In genomic region chr3:137513026-137513425, GRCm38 (mm10) we compare ENCODE assay signal across 8 mouse cellular contexts.
DNase-seq lines count a peak whose midpoint lies in the region; ATAC-seq lines count a peak whose summit lies in the region.

No protein-coding gene starts in this region.

- H3K36me3 ChIP-seq in heart, embryonic 12.5 days = no peaks in the 10 kb centered on the region
- H3K36me3 ChIP-seq in forebrain, embryonic 16.5 days (ENCODE audit: control insufficient read depth, insufficient read depth) = no peaks in the 10 kb centered on the region

- H3K4me2 ChIP-seq in heart, embryonic 12.5 days = no peak overlapping the region
- H3K4me2 ChIP-seq in forebrain, embryonic 16.5 days (ENCODE audit: low read length) = 0 out of 2 replicates have a peak overlapping the region, but pooled peaks have one; percentile 2

- DNase-seq in heart, adult 11 months = peak; percentile 66
- DNase-seq in adipocyte (ENCODE audit: low spot score) = peak; percentile 22
- peak; percentile 25 to 57 for DNase-seq in layer of hippocampus, postnatal 10 days (ENCODE audit: low spot score in 2 of 2)
- DNase-seq in ovary, postnatal 14 days (ENCODE audit: low spot score) = no peak
- no peak for DNase-seq in thymus, postnatal 10 days (ENCODE audit: low spot score in 2 of 2)

- no peak for ATAC-seq in heart, embryonic 12.5 days (ENCODE audit: insufficient number of reproducible peaks, low FRiP score)
- peak; percentile 58 for ATAC-seq in forebrain, embryonic 16.5 days
- no peak for ATAC-seq in inflammation-experienced regulatory T-cells, adult 6 months

- no peaks in the 10 kb centered on the region for H3K27me3 ChIP-seq in heart, embryonic 12.5 days (replicated peaks)
- H3K27me3 ChIP-seq in forebrain, embryonic 16.5 days (replicated peaks; ENCODE audit: control insufficient read depth, insufficient read depth, low read length) = no peaks in the 10 kb centered on the region

- no peak overlapping the region for H3K4me3 ChIP-seq in heart, embryonic 12.5 days
- no peak overlapping the region for H3K4me3 ChIP-seq in forebrain, embryonic 16.5 days (replicated peaks; ENCODE audit: low read length)

- no peaks in the 10 kb centered on the region for H3K9me3 ChIP-seq in heart, embryonic 12.5 days (replicated peaks)
- H3K9me3 ChIP-seq in forebrain, embryonic 16.5 days (ENCODE audit: control insufficient read depth, low read length) = no peaks in the 10 kb centered on the region

- H3K9ac ChIP-seq in heart, embryonic 12.5 days = no peak overlapping the region
- H3K9ac ChIP-seq in forebrain, embryonic 16.5 days (replicated peaks; ENCODE audit: low read depth, low read length) = no peak overlapping the region

- WGBS in heart, embryonic 12.5 days = 67% methylated on average over 6 of the region's 6 CpGs
- WGBS in forebrain, embryonic 16.5 days = 41% methylated on average over 6 of the region's 6 CpGs

- H3K4me1 ChIP-seq in heart, embryonic 12.5 days (replicated peaks) = no peaks in the 10 kb centered on the region
- peaks cover 13% of the 10 kb centered on the region for H3K4me1 ChIP-seq in forebrain, embryonic 16.5 days (replicated peaks; ENCODE audit: control insufficient read depth, insufficient read depth, low read length)

- H3K27ac ChIP-seq in heart, embryonic 12.5 days (ENCODE audit: poor library complexity, severe bottlenecking) = no peak overlapping the region
- H3K27ac ChIP-seq in forebrain, embryonic 16.5 days (ENCODE audit: low read length) = no peak overlapping the region; the same call in 1 of the 2 replicates

Comparison
In these comparisons a context has a peak if more than half of its experiments do, and no peak if none do; other contexts are left out.
1. DNase-seq: peak in heart, adult 11 months (single experiment), adipocyte (single experiment) and layer of hippocampus, postnatal 10 days (2 of 2); none in ovary, postnatal 14 days (single experiment) and thymus, postnatal 10 days (0 of 2).